Mouse (Mus musculus) ovary, postnatal 10 days (tissue): Measurements from ENCODE around the gene Lsm2.
"Not testable (repeated sequence)": the region's sequence is repeated elsewhere in the genome, so short reads cannot be mapped to it uniquely, and the experiment has no call there.

Experiments used
- DNase-seq: peaks from one replicate; pipeline ENCODE4 v3.0.0; 2022; ENCODE audit warnings: low spot score

Lsm2 gene

DNA sequence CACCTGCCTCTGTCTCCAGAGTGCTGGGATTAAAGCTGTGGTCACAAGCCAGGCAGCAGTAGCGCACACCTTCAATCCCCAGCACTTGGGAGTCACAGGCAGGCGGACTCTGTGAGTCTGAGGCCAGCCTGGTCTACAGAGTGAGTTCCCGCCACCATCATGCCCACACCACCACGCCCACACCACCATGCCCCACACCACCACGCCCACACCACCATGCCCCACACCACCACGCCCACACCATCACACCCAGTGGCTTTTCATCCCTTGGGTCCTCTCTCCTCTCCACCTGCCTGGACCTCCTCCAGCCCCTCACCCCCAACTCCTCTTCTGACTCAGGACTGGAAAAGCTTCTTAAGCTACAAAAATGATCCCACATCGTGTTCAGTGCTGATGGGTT is 50.2 kb downstream of the Lsm2 start:
- no peak for DNase-seq

DNA sequence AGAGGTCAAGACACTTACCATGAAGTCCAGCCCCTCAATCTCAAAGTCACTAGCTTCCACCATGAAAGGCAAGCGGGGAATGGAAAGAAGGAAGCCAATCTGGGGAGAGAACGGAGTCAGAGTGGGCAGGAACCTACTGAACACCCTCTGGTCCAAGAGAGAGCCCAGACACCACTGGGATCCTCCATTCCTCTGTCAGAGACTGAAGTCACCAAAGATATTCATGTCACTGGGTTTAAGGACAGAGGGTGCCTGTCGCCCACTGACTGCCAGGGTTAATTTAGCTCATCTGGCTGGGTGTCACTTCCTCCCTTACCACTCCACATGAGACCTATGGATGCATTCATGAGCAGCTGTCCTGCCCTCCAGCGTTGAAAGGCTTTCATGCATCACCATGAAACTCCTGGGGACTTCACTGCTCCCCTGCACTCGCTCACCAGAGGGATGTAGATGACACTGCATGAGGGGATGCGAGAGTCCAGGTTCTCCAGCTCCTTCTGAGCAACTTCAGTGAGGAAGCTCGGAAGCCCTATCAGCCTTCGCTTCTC is 50.7 kb downstream of the Lsm2 start:
- no peak for DNase-seq

DNA sequence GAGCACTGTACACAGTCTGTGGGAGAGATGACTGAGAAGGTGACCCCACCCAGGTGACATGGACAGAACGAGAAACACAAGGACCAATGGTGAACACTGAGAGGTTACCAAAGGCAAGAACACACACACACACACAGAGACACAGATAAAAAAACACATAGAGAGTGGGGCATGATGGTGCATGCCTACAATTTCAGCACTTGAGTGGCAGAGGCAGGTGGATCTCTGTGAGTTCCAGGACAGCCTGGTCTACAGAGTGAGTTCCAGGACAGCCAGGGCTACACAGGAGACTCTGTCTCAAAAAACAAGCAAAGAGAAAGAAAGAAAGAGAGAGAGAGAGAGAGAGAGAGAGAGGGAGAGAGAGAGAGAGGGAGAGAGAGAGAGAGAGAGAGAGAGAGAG is 52.0 kb downstream of the Lsm2 start:
- not testable (repeated sequence) for DNase-seq

DNA sequence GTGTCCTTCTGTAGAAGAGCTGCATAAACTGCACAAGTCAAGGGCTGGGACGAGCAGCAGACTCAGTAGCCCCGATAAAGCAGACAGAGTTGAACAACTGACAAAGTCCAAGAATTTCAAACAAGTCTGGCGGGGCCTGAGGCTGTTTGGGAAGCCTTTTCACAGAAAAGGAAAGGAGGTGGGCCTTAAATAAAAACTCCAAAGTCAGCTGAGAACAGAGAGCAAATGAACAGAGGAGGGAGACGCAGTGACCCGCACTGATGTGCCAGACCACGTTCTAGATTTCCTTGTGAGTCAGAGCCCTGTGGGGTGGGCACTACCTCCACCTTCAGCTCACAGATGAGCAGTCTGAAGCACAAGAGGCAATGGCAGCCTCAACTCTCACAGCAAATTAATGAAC is 53.2 kb downstream of the Lsm2 start:
- DNase-seq: no peak
